Mouse (Mus musculus) right cerebral cortex, postnatal 10 days (tissue): ENCODE results near the gene Hist1h2ab.
A peak's percentile ranks its signal among the peaks of the same experiment; 100 is the strongest.
"Not testable (repeated sequence)": the region's sequence is repeated elsewhere in the genome, so short reads cannot be mapped to it uniquely, and the experiment has no call there.

ENCODE experiments used
- DNase-seq, 2 experiments: peaks; one replicate each; pipeline ENCODE4 v3.0.0; 2021; ENCODE audit warnings: low spot score in 2 of 2

Gene Hist1h2ab

DNA sequence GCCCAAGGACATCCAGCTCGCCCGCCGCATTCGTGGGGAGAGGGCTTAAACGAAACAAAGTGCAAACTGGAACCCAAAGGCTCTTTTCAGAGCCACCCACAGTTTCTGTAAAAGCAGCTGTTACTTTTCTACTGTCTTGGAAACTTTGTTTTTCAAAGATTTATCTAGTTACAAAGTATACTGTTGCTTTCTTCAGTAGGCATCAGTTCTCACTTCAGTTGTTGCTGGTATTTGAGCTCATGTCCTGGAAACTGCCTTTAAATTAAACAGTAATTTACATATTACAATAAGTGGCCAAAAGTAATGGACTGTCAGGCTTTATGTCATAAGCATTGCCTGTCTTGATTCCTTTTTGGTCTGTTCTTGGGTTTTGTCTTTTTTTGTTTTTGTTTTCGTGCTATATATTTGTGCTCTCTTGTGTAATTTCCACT, 1.8 kb downstream of the Hist1h2ab start:
- DNase-seq = no peak

GRCm38 (mm10) chr13:23753314-23754078, 2.6 kb downstream of the Hist1h2ab start:
- DNase-seq = no peak

DNA sequence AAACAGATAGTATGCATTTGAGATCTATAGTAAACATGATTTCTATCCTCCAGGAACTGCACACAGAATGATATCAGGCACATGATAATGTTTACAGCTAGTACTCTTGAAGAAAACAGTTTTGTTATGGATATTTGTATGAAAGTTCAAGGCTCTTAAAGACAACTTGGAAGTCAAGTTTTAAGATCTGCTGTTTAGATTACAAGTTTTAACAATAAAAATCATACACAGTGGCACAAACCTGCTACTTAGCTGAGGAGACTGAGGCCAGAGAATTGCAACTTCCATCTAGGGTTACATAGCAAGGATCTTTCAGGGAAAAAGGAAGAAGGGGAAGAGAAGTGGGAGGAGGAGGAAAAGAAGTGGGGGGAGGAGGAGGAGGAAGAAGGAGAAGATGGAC, 4.1 kb downstream of the Hist1h2ab start:
- DNase-seq = no peak

GRCm38 (mm10) chr13:23756790-23757189, 5.9 kb downstream of the Hist1h2ab start, which contains the start of gene Hist1h4b:
TSS of gene Hist1h4b (plus strand) at chr13:23757013.
- peak; percentile 94 to 96 for DNase-seq

DNA sequence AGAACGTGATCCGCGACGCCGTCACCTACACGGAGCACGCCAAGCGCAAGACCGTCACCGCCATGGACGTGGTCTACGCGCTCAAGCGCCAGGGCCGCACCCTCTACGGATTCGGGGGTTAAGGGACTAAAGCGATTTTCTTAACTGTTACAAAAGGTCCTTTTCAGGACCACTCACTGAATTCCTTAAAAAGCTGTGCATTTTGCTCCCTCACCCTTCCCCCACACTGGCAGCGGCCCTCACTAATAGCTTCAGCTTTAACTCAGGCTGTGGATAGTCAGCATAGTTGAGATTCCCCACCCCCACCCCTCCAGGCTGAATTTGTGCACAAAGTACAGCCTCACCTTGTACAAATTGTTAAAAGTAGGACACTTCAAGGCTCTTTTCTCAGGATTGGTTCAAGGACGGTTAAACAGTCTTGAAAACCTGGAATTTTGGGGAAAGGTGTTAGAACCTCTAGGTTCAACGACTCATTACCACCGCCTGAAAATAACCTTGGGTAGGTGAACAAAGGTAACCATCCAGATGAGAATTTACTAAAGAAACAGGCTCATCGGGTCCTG, 6.4 kb downstream of the Hist1h2ab start:
- peak in 1 of 2 experiments; percentile 28 for DNase-seq

GRCm38 (mm10) chr13:23757921-23758320, 7.0 kb downstream of the Hist1h2ab start:
- DNase-seq = no peak

GRCm38 (mm10) chr13:23759251-23759771, 8.4 kb downstream of the Hist1h2ab start:
- DNase-seq = no peak

- no peak for DNase-seq
These were observed 9.0 kb downstream of the Hist1h2ab start for GRCm38 (mm10) chr13:23759916-23760239.

DNA sequence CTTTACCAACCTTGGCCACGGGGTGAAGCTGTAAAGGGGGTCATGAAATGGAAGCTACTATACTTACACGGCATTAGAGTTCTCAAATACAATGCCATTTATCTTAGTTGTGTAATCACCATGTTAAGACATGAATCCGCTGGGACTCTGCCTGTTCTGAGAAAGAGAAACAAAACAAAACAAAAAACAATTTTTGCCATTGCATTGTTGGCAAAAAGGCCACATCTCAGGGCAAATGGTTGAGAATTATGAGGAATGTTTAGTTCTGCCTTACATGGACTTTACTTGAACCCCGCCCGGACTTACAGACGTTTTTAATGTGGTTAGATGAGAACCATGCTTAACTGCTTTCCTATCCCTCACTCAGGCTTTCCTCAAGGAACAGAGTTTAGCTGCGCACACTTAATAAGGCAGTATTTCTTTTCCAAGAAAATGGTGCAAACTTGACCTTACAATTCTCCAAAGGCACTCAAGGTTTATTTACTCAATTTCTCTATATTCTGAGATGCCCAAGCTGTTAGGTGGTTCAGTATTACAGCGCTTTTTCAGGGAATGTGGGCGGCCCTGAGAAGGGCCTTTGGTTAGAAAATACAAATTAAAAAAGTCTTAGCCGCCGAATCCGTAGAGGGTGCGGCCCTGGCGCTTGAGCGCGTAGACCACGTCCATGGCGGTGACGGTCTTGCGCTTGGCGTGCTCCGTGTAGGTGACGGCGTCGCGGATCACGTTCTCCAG, 9.5 kb downstream of the Hist1h2ab start:
- DNase-seq = peak; percentile 31 to 42

DNA sequence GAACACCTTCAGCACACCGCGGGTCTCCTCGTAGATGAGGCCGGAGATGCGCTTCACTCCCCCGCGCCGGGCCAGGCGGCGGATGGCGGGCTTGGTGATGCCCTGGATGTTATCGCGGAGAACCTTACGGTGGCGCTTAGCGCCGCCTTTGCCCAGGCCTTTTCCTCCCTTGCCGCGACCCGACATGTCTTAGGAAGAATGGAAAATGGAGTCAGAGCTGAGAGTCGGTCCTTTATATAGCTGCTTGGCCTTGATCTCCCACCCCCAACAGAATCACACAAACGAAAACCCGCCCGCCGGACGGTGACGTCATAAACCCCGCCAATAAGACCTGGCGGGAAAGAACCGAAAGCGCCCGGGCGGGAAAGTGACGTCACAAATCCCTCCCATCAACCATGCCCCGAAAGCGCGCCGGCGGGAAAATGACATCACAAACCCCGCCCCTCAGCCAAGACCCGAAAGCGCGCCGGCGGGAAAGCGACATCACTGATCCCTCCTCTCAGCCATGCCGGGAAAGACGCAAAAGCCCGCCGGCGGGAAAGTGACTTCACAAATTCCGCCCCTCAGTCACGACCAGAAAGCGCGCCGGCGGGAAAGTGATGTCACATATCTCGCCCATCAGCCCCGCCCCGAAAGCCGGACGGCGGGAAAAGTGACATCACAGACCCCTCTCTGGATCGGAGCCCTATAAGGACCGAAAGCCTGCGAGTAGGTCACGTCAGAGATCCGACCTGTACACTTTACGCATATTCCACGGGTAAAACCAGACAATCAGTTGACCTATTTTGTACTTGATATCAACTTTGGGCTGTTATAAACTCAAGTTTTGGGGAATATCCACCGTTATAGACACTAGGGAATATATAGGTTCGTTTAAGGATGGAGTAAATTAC, 10.3 kb downstream of the Hist1h2ab start, which contains the start of gene Hist1h4a:
TSS of gene Hist1h4a (minus strand) at position 259 of the 893 bp plus-strand sequence.
- peak; percentile 100 for DNase-seq

- peak; percentile 44 to 73 for DNase-seq
These were observed 11.2 kb downstream of the Hist1h2ab start, which contains the start of gene Hist1h3a for GRCm38 (mm10) chr13:23761871-23762821. TSS of gene Hist1h3a (minus strand) at chr13:23762386.

DNA sequence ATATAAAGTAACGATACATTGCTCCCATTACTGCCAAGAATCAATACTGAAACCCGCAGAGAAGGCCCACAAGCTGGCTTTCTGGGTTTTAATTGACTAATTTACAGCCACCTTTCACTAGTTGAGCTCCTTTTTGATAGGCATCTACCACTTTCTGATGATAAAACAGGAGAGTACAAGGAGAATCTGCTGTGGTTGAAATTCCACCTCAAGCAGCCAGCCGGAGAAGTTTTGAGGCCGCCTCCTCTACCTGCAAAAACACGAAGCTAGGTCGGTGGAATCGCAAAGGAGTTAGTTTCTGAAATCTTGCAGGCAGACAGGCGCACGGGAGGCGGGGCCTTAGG, 12.3 kb downstream of the Hist1h2ab start:
- DNase-seq = no peak

- peak; percentile 91 to 92 for DNase-seq
These were observed 12.8 kb downstream of the Hist1h2ab start, which contains the start of gene Hist1h1a for GRCm38 (mm10) chr13:23763586-23764323. TSS of gene Hist1h1a (plus strand) at chr13:23763666.

- DNase-seq = no peak
These were observed 13.6 kb downstream of the Hist1h2ab start for GRCm38 (mm10) chr13:23764324-23765171.

DNA sequence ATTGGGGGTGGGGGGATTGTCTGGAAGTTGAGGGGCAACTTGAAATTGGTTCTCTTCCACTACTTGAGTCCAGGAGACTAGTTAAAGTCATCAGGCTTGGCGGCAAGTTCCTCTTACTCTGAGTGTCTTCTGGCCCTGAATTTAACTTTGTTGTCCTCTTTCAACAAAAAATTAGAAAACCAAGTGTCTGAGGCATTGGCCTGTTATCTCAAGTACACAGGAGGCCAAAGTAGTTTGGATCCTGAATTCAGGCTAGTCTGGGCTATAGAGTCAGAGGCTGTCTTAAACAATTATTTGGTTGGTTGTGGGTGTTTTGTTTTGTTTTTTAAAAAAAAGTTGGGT, 14.2 kb downstream of the Hist1h2ab start:
- no peak for DNase-seq

GRCm38 (mm10) chr13:23766772-23767171, 15.8 kb downstream of the Hist1h2ab start:
- no peak for DNase-seq

DNA sequence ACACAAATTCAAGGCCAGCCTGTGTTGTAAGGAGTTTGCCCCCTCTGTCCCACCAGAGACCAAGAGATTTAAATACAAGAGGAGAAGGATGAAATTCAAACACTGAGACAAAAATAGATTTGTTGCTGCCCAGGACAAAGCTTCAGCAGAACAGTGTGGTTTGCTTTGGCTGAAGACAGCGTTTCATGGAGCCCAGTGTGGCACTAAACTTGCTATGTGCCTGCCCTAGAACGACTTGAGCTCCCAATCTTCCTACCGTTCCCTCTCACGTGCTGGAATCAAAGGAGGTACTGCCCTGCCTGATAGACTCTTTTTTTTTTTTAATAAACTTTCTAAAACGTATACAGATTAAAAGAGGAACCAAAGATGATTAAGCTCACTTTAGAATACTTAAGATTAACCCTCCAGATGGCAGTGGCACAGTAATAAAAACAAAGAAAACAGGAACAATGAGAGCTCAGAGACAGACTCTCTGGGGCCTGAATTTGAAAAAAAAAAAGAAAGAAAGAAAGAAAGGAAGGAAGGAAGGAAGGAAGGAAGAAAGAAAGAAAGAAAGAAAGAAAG, 18.0 kb downstream of the Hist1h2ab start:
- no peak for DNase-seq

DNA sequence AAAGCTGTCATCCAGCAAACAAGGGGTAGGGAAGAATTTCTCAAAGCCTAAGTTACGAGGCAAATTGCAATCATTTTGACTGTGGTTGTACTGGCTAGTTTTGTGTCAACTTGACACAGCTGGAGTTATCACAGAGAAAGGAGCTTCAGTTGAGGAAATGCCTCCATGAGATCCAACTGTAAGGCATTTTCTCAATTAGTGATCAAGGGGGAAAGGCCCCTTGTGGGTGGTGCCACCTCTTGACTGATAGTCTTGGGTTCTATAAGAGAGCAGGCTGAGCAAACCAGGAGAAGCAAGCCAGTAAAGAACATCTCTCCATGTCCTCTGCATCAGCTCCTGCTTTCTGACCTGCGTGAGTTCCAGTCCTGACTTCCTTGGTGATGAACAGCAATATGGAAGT, 18.7 kb downstream of the Hist1h2ab start, which contains the start of gene Trim38:
TSS of gene Trim38 (plus strand) at position 301 of the 400 bp plus-strand sequence.
- not testable (repeated sequence) for DNase-seq
